Mouse (Mus musculus): ENCODE data around the gene Spta1.

The Spta1 gene

GRCm38 (mm10) chr1:174267816-174268215 lies 95.2 kb downstream of the Spta1 start:
- DNase-seq (ENCODE audit: low spot score in 2 of 2): no peak

- DNase-seq (ENCODE audit: low spot score in 2 of 2): no peak
These were observed 96.6 kb downstream of the Spta1 start for GRCm38 (mm10) chr1:174269162-174269561.

GRCm38 (mm10) chr1:174270643-174271042 lies 98.1 kb downstream of the Spta1 start:
- no peak for DNase-seq (ENCODE audit: low spot score in 2 of 2)
